Mouse (Mus musculus): ENCODE measurements around the gene Ift43.
A peak's percentile ranks its signal among the peaks of the same experiment; 100 is the strongest.

The Ift43 gene

DNA sequence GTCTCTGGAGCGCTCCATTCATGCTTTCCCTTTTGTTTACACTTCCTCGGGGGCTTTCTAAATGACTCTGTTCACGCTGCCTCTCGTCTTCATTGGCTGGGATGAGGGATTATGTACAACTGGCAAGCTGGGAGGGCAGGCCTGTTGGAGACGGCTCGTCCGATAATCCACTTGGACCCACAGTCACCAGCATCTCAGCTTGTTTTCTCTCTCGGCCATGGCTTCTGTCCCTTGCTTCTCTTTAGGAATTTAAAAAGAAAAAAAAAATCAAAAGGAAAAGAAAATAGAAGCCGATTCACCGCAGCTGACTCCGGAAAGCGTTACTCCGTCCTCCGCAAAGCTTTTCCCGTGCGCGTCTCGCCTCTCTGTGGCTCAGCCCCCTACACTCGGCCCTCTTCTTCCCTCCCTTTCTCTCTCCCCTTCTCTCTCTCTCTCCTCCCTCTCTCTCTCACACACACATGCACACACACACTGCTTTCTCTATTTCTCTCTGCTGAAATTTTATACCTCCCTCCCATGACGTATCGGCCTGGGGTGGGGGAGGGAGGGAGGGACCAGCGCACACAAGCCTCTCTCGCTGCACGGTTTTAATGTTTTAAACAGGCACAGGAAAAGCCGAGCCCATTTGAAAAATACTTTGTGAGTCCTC, 3.7 kb upstream of the Ift43 start, which contains the start of gene Tgfb3:
Tgfb3 (minus strand) TSS at position 489 of the 649 bp plus-strand sequence.
- peak; percentile 57 to 61 for DNase-seq (ENCODE audit: low spot score in 2 of 2)

DNA sequence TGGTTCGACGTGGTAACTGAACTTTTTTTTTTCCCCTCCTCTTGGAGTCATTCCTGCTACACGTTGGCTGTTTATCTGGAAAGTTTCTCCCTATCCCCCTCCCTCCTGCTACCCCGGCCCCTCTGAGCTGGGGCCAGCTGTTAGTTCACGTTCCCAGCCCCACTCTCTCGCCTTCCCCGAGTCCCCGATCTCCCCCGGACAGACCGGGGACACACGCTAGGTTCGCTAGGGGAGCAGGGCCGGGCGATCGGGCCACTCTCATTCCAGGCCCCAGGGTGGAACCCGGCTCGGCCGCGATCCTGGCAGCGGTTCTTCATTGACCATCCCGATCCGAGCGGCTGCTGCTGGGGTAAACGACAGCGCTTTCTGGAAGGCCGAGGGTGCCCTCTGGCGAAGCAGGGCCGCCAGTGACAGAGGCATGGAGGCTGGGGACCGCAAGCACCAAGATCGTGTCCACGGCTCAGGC, 3.1 kb upstream of the Ift43 start:
- DNase-seq (ENCODE audit: low spot score in 2 of 2), result peak; percentile 92 to 94

DNA sequence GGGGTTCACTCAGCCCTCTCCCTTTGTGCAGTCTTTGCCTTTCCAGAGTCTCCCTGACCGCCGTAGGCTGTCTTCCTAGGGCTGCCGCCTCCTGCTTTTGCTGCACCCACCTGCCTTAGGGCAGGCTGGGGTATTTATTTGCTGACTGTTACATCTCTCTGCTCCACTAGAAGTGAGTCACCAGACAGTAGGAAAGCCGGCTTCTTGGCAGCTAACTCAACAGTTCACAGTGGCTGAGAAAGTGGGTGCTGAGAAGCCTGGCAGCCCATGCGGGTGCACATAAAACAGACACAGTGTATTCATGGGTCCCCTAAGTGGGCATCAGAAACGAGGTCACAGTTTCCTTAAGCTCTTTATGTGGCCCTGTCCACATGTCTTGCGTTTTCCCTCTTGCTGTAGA, 3.5 kb downstream of the Ift43 start:
- peak in 1 of 2 experiments; percentile 62 for DNase-seq (ENCODE audit: low spot score in 2 of 2)

DNA sequence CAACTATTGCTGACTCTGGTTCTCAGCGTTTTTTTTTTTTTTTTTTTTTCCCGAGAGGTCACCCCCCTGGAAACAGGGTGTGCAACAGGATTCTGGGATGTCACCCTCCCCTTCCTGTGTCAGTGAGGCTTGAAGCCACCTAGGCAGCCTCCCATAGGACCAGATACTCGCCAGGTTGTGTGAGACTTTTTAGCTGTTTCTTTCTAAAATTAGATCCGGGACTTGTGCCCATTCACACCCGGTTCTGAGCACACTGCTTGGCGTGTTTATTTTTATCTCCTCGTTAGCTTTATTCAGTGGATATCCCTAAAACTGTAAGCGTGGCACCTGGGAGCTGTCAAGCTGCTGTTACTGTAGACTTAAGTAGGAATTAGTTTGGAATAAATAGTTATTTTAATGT, 4.2 kb downstream of the Ift43 start:
- peak; percentile 60 to 79 for DNase-seq (ENCODE audit: low spot score in 2 of 2)

DNA sequence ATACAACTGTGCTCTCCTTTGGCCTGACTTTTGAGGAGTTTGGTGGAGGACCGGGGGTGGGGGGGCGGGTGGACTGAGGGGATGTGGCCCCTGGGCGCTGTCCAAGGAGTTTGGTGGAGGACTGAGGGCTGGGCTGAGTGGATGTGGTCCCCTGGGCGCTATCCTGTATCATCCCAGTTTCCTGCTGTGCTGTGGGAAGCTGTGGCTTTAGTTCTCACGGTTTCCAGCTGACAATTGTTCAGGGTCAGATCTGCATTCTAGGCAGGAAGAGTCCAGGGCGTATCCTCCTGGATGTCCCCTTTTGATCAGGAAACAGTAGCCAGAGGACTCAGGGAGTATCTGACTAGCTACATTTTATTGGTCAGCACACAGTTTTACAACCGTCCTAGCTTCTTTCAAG, 5.7 kb downstream of the Ift43 start:
- DNase-seq (ENCODE audit: low spot score in 2 of 2), result no peak

DNA sequence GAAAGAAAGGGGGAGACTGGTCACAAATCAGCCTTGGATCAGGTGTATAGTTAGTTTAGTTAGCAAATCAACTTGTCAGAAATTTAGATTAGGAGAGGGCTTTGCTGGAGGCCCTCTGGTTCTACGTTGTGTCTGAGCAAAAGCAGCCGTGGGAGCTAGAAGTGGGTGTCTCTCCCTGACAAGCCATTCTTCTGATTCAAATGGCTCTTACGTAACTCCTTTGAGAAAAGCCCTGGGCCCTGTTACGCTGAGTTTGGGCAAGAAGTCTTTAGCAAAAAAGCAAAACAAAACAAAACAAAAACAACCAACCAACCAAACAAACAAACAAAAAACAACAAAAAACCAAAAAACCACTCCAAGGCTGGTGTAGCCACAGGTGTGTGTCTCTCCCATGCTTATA, 8.4 kb downstream of the Ift43 start:
- DNase-seq (ENCODE audit: low spot score in 2 of 2), result no peak

DNA sequence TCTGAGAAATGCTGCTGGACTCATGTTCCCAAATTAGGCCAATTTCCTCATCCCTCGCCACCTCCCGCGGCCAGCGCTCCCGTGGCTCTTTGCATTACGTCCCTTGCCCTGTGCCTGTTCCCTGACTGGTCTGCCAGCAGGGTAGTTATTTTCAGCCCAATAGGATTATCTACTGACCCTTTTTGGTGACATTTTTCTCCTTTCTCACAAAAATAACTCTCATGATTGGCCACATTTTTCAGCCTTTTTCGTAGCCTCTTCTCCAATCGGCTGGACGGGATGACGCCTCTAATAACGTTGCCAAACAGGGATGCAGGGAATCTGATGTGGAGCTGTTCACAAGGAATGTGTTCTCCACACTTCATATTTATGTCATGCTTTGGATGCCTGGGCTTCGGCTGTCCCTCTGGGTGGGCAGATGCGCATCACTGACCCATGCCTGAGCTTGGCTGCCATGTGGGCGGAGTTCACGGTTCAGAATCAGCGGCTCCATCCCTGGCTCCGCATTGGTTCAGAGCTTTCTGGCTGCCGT, 9.3 kb downstream of the Ift43 start:
- DNase-seq (ENCODE audit: low spot score in 2 of 2), result no peak

DNA sequence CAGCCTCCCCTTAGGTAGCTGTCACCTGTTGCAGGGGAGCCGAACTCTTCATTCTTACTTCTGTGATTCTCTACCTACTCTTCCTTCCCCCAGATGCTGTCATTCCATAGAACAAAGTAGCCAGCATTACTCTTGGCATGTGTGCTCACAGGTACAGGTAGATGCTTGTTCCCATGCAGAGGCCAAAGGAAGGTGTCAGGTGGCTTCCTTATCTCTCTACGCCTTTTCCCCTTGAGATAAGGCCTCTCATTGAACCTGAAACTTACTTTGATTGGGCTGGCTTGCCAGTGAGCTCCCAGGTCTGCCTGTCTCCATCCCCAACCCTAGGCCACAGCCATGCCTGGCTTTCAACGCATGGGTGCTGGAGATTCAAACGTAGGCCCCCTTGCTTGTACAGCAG, 11.7 kb downstream of the Ift43 start:
- DNase-seq (ENCODE audit: low spot score in 2 of 2), result no peak

DNA sequence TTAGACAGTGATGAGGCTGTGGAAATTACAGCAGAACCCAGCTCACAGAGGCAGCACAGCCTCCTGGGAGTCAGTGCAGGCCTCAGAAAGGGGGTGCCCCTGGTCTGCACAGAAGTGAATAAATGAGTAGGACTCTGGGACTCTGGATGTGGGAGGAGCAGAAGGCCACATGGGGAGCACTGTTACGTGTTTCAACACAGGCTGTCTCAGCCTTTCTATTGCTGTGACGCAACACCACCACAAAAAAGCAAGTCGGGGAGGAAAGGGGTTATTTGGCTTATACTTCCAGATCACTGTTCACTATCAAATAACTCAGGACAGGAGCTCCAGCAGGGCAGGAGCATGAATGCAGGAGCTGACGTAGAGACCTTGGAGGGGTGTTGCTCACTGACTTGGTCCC, 13.5 kb downstream of the Ift43 start:
- no peak for DNase-seq (ENCODE audit: low spot score in 2 of 2)

DNA sequence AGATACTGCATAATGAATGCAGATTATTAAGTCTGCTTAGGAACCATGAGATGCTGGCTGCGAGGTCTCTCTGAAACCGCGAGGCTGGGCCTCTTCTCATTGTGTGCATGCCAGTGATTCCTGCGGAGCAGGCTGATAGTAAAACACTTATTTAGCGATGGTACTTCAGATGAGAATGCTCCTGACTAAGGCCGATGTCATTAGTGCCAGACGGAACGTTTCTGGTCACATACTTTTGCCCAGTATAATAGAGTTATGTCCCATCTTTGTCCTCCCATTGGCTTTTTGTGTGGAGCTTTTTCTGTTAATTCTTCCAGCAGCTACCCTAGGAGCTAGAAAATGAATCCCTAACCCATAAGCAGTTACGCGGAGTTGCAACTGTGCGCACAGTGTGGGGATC, 15.4 kb downstream of the Ift43 start:
- no peak for DNase-seq (ENCODE audit: low spot score in 2 of 2)

DNA sequence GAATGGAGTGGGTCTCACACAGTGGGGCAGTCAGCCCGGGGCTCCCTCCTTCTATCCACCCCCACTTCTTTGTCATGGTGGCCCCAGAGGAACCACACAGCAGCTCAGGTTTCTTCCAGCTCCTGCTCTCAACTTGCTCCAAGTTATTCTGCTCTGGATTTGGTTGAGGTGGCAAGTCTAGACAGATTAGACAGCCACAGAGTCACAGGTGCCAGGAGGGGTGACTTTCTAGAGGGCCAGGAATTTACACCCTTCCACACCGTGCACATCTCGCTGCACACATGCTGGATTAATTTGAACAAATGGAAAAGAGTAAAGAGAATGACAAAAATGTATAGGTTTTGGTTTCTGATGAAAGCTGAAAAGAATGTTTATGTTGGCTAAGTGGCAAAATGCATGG, 18.4 kb downstream of the Ift43 start:
- no peak for DNase-seq (ENCODE audit: low spot score in 2 of 2)

DNA sequence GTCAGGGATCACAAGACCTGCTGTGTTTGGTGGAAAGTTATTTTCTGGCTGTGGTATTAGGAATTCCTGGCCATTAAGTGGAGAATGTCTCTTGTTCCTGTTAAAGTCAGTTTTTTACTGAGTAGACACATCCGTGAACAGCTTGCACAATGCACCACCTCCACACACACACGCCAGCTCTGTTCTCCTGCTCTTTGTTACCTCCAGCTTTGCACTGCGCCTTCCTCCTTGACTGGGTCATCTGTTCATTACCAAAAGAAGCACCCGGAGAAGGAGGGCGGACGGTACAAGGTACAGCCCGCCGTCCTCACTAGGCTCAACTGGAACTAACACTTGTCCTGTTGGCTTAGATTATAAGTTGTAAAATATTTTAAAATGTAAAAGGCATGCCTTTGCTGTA, 20.3 kb downstream of the Ift43 start:
- no peak for DNase-seq (ENCODE audit: low spot score in 2 of 2)

DNA sequence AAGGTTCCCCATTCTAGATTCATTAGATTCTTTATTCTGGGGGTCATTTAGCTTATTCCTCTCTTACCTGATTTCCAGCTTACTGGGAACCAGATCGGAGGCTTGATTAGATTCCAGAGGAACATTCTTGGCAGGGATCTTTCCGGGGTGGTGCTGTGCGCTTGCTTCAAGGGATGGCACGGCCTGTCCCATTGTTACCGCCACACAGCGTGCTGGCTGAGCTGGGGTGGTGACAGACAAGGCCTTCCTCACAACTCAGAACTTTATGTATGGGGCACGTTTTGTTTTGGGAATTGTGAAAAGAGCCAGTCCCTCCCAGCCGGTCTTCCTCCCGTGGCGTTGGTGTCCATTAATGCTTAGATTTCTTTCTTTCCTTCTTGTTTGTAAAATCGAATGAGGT, 21.1 kb downstream of the Ift43 start:
- DNase-seq (ENCODE audit: low spot score in 2 of 2), result no peak

DNA sequence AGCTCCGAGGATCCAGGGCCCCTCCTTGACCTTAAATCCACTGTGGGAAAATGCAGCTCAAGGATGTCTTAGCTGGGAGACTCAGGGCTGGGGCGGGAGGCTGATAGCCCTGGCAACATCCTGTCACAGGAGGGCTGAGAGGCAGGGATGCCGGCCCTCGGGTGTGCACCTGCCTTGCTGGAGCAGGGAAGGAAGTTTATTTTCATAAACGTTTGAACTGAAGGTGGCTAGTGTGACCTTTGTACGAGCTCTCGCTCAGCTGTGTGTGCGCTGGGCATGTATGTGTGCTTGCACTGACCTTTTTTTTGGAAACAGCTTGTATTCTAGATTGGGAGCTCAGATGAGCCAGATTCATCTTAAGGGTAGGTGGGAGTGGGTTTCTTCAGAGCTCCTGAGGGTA, 21.5 kb downstream of the Ift43 start:
- DNase-seq (ENCODE audit: low spot score in 2 of 2), result no peak

DNA sequence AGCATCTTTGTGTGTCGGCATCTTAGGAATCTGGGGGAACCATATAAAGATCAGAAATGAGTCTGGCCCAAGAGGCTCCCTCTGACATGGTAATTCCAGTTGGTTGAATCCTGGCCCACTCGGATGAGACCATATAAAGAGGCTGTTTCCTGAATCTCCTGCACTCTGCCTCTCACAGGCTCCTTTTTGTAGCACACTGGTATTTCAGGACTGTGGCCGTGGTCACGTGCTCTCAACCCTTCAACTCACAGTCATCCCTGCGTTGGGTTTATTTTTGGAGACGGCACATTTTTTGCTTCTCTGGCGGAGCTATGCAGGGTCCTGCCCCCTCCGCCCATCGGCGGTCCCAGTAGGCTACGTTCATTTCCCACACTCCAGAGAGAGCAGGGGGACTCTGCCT, 22.0 kb downstream of the Ift43 start:
- no peak for DNase-seq (ENCODE audit: low spot score in 2 of 2)

DNA sequence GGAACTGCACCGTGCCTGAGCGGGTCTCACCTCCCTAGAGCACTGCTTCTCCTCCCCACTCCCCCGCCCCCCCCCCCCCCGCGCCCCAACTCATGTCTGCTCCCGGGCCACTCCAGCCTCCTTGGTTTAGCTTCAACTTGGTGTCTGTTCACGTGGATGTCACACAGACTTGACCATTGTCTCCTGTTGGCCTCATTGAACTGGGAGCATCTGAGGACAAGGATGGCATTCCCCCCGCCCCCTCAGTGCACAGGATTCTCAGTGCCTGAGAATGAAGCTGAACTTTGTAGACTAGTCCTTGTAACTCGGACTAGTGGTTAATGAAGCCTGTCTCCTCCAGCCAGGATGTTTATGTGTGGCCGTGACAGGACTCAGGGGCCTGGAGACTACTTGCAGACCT, 23.2 kb downstream of the Ift43 start:
- DNase-seq (ENCODE audit: low spot score in 2 of 2), result no peak

DNA sequence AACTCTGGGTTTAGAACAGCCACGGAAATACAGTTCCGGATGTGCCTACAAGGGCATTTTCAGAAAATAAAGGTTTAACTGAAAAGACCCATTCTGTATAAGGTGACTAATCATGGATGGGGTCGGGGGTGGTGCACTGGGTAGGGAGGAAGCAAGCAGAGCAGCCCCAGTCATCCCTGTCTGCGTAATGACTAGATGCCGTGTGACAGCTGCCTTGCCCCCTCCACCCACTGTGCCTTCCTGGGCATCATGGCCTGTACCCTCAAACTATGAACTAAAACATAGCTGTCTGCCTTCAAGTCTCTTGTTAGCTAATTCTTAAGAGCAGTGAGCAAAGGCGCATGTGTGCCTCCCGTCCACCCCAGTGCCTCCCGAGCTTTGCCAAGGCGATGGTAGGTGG, 23.7 kb downstream of the Ift43 start:
- no peak for DNase-seq (ENCODE audit: low spot score in 2 of 2)

DNA sequence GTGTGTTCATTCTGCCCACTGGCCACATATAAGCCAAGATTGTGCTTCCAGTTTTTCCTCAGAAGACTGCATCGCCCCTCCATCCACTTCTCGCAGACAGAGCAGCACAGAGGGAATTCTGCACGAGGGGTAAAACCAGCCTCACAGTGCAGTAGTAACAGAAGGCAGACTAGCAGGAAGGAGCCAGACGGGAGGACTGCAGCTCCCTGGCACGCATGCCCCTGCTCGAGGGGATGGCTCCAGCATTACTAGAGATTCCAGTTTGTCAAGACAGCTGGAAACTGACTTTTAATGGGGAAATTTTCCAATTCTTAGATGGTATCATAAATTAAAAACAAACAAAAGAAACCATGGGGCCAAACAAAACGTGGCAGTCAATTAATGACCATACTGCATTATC, 25.3 kb downstream of the Ift43 start:
- no peak for DNase-seq (ENCODE audit: low spot score in 2 of 2)

DNA sequence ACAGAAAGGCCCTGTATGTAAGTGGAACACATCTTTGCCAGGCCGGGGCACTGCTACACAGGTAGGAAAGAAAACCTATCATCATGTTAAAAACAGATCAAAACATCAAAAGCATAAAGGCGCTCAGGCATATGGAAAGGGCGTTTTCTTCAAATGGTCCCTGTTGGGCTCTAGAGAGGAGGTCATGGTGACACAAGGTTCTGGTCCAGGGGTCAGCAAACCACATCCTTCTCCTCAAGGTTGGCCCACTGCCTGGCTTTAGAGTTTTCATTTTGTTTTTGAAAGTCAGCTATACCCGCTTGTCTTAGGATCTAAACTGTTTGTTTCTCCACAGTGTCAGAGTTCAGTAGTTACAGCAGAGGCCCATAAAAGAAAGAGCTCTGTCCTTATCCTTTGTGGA, 27.2 kb downstream of the Ift43 start:
- DNase-seq (ENCODE audit: low spot score in 2 of 2), result no peak

DNA sequence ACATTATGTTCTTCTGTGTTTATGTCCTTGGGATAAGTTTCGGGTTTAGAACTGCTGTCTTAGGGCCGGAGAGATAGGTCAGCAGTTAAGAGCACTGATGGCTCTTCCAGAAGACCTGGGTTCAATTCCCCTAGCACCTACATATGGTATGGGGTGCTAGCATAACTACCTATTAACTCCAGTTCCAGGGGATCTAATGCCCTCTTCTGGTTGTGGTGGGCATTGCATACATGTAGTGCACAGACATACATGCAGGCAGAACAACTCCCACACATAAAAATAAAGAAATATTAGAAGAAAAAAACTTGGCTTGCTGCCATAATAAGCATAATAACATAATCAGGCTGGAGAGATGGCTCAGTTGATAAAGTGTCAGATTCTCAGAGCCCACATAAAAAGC, 28.3 kb downstream of the Ift43 start:
- DNase-seq (ENCODE audit: low spot score in 2 of 2), result no peak

DNA sequence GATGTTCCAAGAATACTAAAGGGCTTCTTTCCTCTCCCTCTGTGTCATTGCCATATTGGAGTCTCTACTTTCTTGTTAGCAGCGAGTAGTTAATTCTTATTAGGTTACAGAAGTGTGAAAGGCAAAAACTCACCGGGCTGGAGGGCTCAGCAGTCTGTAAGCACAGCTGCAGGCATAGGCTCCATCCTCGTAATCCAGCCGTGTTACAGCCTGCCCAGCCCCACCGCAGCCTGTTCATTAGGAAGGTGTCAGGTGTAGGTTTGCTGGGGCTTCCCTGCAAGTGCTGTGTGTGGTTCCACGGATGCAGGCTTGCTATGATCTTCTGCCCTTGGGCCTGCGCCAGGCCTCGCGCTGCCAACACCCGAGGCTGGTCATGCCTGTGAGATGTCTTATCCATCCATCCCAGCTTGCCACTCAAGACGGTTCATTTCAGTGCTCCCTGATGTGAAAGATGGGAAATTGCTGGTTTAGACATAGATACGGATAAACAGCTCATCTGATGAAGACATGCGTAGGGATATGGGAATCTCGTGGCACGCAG, 34.0 kb downstream of the Ift43 start:
- no peak for DNase-seq (ENCODE audit: low spot score in 2 of 2)

DNA sequence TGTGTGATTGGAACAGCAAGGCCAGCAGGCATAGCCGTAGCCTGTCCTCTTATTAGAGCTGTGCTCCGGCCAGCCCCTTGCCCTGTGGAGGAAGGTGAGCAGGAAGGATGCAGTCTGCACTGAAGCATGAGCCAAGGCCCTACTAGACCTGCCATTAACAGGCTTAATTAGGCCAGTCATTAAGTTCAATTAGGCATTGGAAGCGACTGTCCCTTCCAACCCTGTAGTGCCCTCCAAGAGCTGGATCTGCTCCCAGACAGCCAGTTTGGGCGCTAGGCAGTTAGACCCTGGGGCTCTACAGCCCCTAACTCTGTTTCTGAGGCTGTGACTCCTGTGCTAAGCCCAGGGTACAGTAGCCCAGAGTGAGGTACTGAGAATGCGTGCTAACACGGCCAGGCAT, 41.7 kb downstream of the Ift43 start:
- no peak for DNase-seq (ENCODE audit: low spot score in 2 of 2)

DNA sequence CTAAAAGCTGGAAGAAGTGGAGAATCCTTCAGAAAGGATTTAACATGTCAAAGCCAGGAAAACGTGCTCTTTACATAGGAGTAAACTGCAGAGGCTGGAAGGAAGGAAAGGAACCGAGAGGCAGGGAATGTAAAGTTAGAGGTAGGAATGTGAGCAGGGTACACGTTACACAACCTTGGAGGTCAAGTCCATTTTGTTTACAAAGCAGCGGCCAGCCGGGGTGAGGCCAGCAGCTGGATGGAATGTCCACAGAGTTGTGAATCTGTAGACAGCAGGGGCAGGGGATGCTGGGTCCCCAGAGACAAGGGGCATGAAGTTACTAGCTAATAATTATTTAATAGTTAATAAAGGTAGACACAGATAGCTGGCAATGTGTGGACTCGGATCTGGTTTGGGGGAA, 45.8 kb downstream of the Ift43 start:
- no peak for DNase-seq (ENCODE audit: low spot score in 2 of 2)

DNA sequence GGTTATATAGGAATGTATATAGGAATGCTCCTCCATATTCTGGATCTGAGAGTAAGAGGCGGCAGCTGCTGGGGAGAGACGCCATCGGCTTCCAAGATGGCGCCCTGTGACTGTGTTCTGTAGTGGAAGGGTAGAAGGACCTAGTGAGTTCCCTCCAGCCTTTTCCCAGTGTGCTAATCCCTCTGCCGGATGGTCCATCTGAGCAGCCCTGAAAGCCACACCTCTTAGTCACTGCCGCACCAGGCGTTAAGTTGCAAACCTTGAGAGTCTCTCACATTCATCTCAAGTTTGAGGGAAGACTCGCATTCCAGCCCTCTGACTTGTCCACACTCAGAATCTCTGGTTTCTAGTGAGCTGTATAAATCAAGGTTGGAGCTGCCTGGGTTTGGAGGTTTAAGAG, 46.7 kb downstream of the Ift43 start:
- DNase-seq (ENCODE audit: low spot score in 2 of 2), result no peak
